Mouse (Mus musculus): ENCODE results near the gene Plac9b.
"Not testable (repeated sequence)": the region's sequence is repeated elsewhere in the genome, so short reads cannot be mapped to it uniquely, and the experiment has no call there.

Plac9b gene

DNA sequence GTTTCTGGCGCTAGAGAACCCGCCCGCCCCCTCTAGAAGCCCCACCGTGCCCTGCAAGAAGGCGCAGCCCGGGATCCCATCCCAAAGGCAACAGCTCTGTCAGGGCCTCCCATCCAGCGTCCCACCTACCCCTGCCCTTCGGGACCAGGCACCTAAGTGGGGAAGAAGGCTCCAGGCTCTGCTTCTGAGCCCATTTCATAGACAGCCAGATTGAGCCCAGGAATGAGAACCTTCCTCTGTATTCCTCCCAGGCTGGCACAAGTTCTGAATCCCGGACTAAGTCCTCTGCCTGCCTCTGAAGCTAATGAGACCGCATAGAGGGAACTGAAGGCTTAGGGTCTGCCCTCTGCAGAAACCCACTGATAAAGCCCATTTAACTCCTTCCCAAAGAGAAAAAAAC lies at the start of gene Plac9b:
Plac9b (minus strand) TSS at position 101 of the 400 bp plus-strand sequence.
- not testable (repeated sequence) for DNase-seq

DNA sequence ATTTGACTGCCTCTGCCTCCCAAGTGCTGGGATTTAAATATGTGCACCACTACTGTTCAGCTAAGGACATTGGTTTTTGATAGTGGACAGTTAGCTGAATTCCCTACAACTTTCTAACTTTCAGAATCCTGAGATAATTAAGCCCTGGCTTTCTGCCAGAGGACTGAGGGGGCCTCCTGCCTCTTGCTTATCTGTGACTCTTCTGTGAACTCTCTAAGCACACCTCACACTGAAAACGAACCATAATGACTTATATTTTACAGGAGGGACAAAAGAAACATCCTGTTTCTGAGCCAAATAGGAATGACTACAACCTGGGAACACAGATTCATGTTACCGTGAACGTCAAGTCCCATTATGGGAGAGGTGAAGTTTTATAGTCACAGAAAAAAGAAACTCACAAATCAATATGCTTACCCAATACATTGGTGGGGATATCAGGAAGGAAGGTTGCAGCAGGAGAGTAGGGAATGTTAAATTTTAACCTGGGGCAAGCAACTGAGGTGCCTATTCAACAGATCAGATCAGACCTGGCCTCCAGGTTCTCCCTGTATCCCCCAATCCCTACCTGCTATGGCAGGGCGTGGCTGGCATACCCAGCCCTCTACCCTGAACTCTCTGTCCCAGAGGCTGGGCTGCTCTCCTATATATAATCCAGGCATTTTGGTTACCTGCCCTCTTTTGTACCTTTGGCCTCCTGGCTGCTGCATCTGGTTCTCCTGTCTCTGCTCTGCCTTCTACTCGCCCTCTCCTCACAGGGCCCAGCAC lies 34.1 kb upstream of the Plac9b start:
- not testable (repeated sequence) for DNase-seq

DNA sequence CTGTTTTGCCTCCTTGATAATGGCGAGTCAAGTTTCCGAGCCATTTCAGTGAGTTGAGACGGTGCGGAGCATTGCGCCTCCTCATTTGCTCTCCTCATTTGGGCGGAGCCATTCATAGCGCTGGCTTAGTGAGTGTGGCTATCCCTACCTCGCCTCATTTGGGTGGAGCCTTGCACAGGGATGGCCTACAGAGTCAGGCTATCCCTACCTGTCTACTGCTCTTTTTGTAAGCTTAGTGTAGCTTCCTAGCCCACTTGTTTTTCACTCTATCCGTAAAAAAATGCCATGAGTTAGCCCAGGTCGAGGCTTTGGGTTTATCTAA lies 24.6 kb upstream of the Plac9b start, which contains the start of gene Tmem254b:
Tmem254b (minus strand) TSS at position 116 of the 322 bp plus-strand sequence.
- DNase-seq: not testable (repeated sequence)

DNA sequence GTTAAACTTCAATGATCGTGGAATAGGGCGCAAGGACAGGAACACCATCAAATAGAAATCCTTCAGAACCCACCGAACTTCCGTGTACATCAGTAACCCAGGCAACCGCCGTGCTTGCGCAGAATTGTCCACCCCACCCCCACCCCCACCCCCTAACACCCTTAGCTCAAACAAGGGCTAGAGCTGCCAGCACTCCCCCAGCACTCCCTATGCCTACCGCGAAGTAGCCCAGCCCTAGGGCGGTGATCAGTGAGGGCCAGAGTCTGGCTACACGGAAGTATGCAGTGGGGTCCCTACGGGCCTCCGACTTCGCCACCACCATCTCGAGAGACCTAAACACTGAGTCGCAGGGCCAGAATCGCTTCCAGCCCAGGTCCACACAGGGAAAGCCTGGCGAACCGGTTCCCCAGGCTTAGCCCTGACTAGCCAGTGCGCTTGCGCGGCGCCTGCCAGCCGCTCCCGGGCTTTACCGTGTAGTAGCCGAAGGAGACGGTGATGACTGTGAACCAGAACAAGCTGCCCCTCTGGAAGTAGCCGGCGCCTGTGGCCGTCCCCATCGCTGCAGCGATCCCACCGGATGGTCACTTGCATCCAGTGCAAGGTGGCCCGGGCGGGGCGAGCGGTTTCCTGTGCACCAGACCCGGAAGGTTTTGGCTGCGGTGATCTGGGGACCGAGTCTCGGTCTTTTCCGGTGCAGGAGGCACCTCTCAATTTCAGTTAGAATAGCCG lies 24.1 kb upstream of the Plac9b start:
- DNase-seq: not testable (repeated sequence)

DNA sequence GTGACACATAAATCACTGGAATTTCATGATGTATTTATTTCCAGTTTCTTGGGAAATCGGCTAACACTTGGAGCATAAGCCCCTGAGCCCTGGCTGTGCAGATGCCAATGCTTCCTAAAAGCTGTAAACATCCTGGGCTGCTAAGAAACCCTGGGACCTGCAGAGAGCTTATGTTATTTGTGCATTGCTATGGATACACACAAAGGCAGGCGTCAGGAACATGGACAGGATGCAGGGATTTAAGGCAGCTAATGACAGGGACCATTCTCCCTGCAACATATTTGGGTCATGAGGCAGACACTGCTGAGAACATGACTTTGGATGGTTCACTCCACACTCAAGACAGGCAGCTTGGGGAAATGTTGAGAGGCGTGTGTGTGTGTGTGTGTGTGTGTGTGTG lies 15.6 kb upstream of the Plac9b start:
- not testable (repeated sequence) for DNase-seq

DNA sequence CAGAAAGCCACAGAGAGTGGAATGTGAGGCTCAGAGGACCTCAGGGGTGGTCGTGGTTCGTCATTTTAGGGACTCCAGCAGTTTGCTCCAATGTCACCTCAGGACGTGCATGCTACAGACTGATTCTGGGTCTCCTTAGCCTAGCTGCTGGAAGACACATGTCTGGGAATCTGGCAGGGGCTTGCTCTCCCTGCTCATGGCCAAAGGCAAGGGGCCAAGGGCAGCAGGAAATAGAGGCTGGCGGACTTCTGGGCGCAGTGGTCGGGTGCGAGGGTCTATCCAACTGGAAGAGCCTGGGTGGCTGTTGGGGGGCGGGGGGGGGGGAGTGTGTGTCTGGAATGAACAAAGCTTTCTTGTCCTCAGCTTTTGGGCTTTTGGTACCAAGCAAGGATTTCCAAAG lies 6.1 kb upstream of the Plac9b start:
- not testable (repeated sequence) for DNase-seq

DNA sequence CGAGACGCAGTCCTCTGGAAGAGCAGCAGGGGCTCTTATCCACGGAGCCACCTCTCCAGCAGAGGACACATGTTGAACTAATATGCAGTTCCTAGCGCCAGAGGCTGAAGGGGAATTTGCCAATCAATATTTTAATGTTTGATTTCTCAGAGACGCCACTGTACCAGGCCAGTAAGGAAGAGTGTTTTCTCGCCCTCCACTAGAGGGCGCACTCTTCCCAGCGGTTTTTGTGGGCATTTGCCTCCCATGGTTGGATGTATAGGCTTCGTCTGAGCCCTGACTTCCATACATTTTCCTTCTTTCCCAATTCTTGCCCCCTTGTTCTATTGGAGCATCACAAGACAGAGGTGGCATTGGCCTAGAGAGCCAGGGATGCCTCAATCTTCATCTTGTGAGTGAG lies 4.4 kb upstream of the Plac9b start:
- DNase-seq: not testable (repeated sequence)

DNA sequence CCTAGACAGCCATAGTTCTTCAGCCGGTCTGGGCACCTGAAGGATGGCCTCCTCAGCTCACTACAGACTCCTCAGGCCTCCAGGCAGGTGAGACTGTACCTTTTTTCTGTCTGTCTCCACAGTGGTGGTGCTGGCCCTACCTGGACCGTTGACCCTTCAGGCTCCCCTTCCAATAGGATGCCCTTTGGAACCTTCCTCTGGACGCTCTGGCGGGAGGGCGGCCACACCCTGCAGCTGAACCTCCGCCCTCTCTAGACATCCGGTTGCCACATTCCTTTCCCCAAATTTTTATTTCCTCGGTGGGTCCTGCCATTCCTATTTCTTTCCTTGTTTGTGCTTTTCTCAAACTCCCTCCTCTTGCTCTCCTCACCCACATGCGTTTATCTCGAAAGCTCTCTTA lies 620 bp downstream of the Plac9b start:
- not testable (repeated sequence) for DNase-seq

DNA sequence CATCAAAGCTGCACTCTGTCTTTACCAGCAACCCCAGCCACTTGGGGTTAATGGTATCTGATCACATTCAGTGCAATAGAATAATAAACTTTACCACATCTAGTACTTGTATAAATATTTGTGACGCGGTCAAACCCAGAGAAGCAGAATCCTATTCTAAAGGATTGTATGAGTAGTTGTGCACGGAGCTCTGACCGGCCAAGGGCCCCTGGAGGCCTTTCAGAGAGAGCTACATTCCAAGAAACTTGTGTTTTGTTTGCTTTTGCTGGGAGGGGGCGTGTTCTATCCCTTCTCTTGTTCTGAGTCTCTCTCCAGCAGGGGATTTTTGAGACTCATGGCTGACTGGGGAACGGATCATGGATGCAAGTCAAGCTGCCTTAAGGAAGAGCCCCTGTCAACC lies 7.3 kb downstream of the Plac9b start:
- DNase-seq: not testable (repeated sequence)

DNA sequence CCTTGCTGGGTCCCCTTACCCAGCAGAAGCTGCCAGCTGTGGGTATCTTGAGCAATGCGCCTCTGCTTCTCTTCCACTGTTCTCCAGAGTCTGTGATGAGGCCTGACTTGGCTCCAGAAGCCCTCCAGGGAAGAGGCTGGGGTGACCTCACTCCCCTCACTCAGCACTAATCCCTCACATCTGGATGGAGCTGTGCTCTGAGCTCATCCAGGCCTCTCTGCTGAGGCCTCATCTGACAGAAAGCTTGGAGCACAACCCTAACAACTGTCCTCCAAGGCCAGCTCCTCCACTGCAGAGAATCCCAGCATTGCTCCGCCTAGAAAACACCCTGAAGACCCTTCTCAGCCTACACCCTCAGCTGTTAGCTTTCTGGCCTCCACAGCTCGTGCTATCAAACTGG lies 8.3 kb downstream of the Plac9b start:
- DNase-seq: not testable (repeated sequence)

DNA sequence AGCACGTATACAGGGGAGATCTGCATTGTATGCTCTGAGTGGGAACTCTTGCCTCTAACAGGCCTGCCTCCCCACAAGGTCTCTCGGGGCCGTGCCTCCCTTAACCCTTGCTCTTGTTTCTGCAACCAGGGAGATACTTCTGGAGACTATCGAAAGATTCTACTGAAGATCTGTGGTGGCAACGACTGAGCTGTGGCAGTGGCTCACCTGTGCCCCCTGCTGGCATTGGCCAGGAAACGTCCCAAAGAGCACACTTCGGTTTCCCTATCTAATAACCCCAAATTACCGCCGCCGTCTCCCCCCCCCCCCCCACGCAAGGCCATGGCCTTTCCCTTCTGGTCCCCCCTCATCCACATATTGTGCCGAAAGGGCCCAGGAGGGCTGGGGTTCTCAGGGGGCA lies 17.0 kb downstream of the Plac9b start:
- DNase-seq: not testable (repeated sequence)

DNA sequence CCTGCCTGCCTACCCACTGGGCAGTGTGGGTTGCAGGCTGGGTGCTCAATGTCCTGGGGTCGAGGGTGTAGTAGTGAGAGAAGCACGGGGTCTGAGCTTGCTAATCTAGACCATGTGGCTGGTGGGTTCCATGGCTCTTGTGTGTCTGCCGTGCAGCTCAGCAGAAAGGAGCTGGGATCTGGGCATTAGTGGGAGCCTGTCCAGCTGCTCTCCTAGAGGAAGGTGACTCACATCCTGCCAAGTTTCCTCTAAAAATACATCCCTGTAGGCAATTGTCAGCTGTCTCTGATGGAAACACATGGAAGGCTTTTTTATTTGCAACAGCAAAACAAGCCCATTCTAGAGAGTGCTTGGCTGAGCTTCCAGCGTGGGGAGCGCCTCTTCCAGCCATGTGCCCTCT lies 19.9 kb downstream of the Plac9b start:
- DNase-seq: not testable (repeated sequence)

DNA sequence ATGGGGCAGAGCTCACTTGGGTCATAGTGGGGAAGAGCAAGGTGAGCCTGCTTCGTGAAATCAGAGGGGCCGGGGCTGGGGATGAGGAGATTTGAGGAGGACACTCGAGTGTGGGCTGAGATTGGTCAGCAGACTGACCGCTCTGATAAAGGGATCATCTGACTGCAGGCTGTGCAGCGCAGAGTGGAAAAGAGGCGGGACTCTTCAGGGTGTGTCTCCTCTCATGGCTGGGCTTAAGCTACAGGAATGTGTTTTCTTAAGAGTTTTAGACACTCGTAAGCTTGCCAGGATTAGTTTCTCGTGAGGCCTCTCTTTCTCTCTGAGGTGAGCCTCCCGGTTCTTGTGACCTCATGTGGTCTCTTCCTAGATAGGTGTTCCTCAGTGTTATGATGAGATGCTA lies 21.1 kb downstream of the Plac9b start:
- DNase-seq: not testable (repeated sequence)

DNA sequence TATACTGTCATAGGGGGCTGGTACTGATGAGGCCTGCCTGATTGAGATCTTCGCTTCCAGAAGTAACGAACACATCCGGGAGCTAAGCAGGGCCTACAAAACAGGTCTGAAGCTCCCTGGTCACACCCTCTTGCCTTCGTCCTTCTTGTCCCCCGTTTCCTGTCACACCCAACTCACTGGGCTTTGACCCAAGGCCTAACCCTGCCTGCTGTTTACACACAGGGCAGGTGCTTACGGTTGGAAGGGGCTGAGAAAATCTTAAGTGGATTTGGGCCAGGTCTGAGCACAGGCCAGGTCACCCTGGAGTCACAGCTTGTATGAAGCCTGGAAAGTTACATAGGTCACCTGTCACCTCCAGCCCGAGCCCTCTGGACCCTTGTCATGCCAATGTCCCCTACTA lies 26.2 kb downstream of the Plac9b start:
- DNase-seq: not testable (repeated sequence)

DNA sequence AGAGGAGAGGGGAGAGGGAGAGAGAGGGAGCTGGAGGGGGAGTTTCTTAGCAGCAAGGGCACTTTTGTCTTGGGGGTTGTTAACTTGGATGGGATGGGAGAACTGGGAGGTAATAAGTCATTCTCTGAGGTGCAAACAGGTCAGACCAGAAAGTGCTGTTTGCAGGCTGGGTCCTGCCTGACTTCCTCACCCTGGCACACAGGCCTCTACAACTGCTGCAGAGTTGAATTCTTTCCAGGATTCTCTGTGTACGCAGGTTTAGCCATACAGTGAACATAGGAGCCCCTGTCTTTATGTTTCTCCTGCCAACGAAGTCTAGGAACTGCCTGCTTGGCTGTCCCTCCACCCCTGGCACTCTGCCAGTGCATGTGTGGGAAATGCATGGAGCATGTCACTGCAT lies 35.2 kb downstream of the Plac9b start:
- DNase-seq: not testable (repeated sequence)

DNA sequence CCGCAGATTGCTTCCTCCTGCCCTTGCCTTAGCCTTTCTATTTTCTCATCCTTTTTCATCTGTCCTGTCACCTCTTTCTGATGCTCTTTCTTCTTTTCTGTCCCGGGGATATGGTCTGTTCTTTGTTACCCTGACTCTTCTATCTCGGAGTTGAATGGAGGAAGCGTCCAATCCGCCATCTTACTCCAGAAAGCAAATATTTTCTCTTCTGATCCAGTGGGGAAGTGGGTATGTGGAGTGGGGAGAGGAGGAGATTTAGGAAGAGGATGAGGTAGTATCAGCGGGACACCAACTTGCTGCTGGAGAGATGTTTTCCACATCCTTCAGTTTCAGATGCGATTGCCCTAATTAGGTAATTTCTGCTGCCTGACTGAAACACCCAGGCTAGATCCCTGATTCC lies 63.2 kb downstream of the Plac9b start:
- not testable (repeated sequence) for DNase-seq

DNA sequence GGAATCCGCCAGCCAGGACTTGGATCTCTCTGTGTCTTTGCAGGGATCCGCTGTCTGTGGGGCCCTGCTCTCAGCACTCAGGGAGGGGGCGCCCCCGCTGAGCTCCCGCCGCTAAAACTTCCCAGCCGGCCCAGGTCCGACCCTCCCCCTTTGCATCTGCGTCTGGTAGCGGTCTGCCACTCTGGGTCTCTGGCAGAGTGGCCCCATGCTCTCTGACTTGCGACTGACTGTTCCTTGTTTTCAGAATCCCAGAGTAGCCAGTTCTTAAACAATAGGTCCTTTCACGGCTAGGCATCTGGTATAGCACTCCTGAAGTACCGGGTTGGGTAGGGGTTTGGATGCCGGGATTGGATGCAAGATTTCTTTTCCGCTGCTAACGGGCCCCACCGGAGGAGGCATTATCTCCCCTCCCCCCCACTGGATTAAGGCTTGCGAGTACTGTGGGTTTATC lies 63.7 kb downstream of the Plac9b start:
- DNase-seq: not testable (repeated sequence)

DNA sequence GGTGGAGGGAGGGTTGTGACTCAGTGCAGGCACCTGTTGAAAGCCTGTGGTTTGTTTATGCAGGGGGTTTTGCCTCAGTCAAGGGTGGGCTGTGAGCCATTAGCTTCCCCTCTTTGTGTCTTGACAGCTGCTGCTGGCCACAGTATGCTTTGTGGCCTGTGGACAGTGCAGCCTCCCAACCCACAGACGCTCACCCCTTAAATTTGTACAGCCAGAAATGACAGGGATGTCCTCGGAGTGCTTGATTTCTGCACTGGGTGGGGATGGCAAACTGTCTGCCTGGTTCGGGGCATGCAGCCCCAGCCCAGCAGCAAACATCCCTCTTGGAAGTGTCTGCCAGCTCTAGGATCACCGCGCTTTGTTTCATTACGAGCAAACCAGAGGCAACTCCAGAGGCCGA lies 64.1 kb downstream of the Plac9b start, which contains the start of gene Duxbl2:
Duxbl2 (plus strand) TSS at position 200 of the 400 bp plus-strand sequence.
- not testable (repeated sequence) for DNase-seq
